Mouse (Mus musculus) megakaryocyte progenitor cell, adult 5-6 weeks (primary cell): ENCODE measurements around the gene Ndufaf7. TPM values are rescaled to one million over a fixed set of nuclear protein-coding genes. Genes with fewer than 3 reads are reported as not detected.

ENCODE experiments used
- ATAC-seq: replicated peaks from 2 replicates; pipeline ENCODE4 v1.8.0; 2016; ENCODE audit warnings: mild to moderate bottlenecking, moderate TSS enrichment, inconsistent platforms; ENCODE audit not compliant: poor library complexity
- total RNA-seq, 2 experiments: library from RNA; stranded (forward) in 1 of 2; stranded (reverse) in 1 of 2; fragments of 157-497, 149-512 nt in 1 of 2; fragments of 200-1000 nt in 1 of 2; gene quantifications; 2 replicates each; pipeline versions ENCODE4 v1.2.3 to v1.2.4; 2015 to 2017

The Ndufaf7 gene
- total RNA-seq (2015): 43.5 and 57.6 TPM in 2 replicates
- 36.2 and 42.6 TPM in 2 replicates for total RNA-seq (2017)

- peak; percentile 93 for ATAC-seq
Observed at GRCm38 (mm10) chr17:78936466-78937228, at the start of gene Ndufaf7, which contains the start of gene Cebpz. Ndufaf7 (plus strand) TSS chr17:78937136. Cebpz (minus strand) TSS chr17:78937066.

GRCm38 (mm10) chr17:78888554-78888953 is 48.4 kb upstream of the Ndufaf7 start:
- no peak for ATAC-seq

GRCm38 (mm10) chr17:78889184-78889583 is 47.8 kb upstream of the Ndufaf7 start:
- ATAC-seq: no peak

- peak; percentile 89 for ATAC-seq
Observed at GRCm38 (mm10) chr17:78891020-78891419, 45.9 kb upstream of the Ndufaf7 start.

- no peak for ATAC-seq
Observed at GRCm38 (mm10) chr17:78894991-78895390, 41.9 kb upstream of the Ndufaf7 start.

GRCm38 (mm10) chr17:78895394-78895793 is 41.5 kb upstream of the Ndufaf7 start:
- ATAC-seq: peak; percentile 79

- ATAC-seq: peak; percentile 52
Observed at GRCm38 (mm10) chr17:78903158-78903557, 33.8 kb upstream of the Ndufaf7 start.

- ATAC-seq: no peak
Observed at GRCm38 (mm10) chr17:78906892-78907291, 30.0 kb upstream of the Ndufaf7 start, which contains the start of gene Sult6b1. Sult6b1 (minus strand) TSS chr17:78906992.

GRCm38 (mm10) chr17:78909374-78909773 is 27.6 kb upstream of the Ndufaf7 start:
- no peak for ATAC-seq

- ATAC-seq: peak; percentile 51
Observed at GRCm38 (mm10) chr17:78912861-78913281, 24.1 kb upstream of the Ndufaf7 start.

GRCm38 (mm10) chr17:78913921-78914320 is 23.0 kb upstream of the Ndufaf7 start:
- no peak for ATAC-seq

GRCm38 (mm10) chr17:78915772-78916171 is 21.2 kb upstream of the Ndufaf7 start:
- ATAC-seq: no peak

GRCm38 (mm10) chr17:78916369-78916813 is 20.5 kb upstream of the Ndufaf7 start, which contains the start of gene Cebpzos:
Cebpzos (plus strand) TSS chr17:78916500.
- ATAC-seq: peak; percentile 87

- no peak for ATAC-seq
Observed at GRCm38 (mm10) chr17:78916899-78917298, 20.0 kb upstream of the Ndufaf7 start.

- ATAC-seq: no peak
Observed at GRCm38 (mm10) chr17:78917696-78918095, 19.2 kb upstream of the Ndufaf7 start.

GRCm38 (mm10) chr17:78935857-78936256 is 1.1 kb upstream of the Ndufaf7 start:
- ATAC-seq: no peak

GRCm38 (mm10) chr17:78937229-78937853 is 405 bp downstream of the Ndufaf7 start:
- no peak for ATAC-seq

GRCm38 (mm10) chr17:78938927-78939326 is 2.0 kb downstream of the Ndufaf7 start:
- ATAC-seq: peak; percentile 46

- no peak for ATAC-seq
Observed at GRCm38 (mm10) chr17:78942579-78942978, 5.6 kb downstream of the Ndufaf7 start.

- no peak for ATAC-seq
Observed at GRCm38 (mm10) chr17:78951225-78951624, 14.3 kb downstream of the Ndufaf7 start.

GRCm38 (mm10) chr17:78952070-78952469 is 15.1 kb downstream of the Ndufaf7 start:
- no peak for ATAC-seq

GRCm38 (mm10) chr17:78953240-78953639 is 16.3 kb downstream of the Ndufaf7 start:
- ATAC-seq: no peak
